Mouse (Mus musculus): ENCODE data around the gene Ifna11. TPM values are rescaled to one million over a fixed set of nuclear protein-coding genes. Genes with fewer than 3 reads are reported as not detected.
A peak's percentile ranks its signal among the peaks of the same experiment; 100 is the strongest.
"Not testable (repeated sequence)": the region's sequence is repeated elsewhere in the genome, so short reads cannot be mapped to it uniquely, and the experiment has no call there.

Gene Ifna11
- total RNA-seq, 2 experiments from 2014 or later: not detected

DNA sequence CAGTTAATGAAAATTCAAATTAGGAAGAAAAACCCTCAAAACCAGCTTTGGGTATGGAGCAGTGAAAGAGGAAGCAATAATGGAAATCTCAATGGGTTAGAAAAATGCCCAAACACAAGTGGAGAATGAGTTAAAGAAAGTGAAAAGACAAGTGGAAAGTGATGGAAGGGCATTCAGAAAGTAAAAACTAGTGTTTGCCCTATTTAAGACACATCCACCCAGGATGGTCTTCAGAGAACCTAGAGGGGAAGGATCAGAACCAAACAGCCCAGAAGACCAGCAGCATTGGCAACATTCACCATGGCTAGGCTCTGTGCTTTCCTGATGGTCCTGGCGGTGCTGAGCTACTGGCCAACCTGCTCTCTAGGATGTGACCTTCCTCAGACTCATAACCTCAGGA, 15.5 kb downstream of the Ifna11 start, which contains the start of gene Ifna5:
Gene Ifna5, plus strand, starts transcription at position 301 of the 400 bp plus-strand sequence.
- ATAC-seq (replicated peaks; ENCODE audit: low FRiP score, poor library complexity, severe bottlenecking): not testable (repeated sequence)

DNA sequence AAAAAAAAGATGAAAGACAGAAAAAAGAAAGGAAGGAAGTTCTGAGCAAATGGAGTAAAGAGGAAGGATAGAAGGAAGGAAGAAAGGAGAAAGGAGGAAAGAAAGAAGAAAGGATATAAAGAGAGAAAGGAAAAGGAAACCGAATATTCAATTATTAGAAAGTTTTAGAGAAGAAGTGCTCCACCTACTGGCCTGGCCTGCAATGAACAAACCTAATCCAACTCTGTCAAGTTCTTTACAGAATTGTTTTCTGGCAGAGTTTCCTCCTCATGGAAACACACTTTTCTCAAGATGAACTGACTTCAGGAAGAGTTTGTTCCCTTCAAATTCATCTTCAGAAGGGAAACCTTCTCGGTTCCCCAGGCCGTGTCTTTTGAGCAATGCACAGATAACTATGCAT, 19.1 kb downstream of the Ifna11 start:
- no peak for ATAC-seq (replicated peaks; ENCODE audit: low FRiP score, poor library complexity, severe bottlenecking)

GRCm38 (mm10) chr4:88840058-88840457, 20.3 kb downstream of the Ifna11 start:
- no peak for ATAC-seq (replicated peaks; ENCODE audit: low FRiP score, poor library complexity, severe bottlenecking)

DNA sequence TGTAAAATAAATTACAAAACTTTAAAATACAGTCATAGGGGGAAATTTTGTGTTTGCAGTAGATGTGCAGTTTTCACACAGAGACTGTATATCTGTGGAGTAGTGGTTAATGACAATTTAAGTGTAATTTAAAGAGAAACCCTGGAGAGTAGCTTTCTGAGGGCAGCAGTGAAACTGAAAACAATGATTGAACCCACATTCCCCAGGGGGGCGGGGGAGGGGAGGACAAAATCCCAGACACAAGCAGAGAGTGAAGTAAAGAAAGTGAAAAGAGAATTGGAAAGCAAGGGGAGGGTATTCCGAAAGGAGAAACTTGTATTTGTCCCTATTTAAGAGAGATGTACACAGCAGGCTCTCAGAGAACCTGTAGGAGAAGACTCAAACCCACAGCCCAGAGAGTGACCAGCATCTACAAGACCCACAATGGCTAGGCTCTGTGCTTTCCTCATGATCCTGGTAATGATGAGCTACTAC, 21.7 kb downstream of the Ifna11 start, which contains the start of gene Ifna4:
Gene Ifna4, plus strand, starts transcription at position 424 of the 474 bp plus-strand sequence.
- no peak for ATAC-seq (replicated peaks; ENCODE audit: low FRiP score, poor library complexity, severe bottlenecking)

DNA sequence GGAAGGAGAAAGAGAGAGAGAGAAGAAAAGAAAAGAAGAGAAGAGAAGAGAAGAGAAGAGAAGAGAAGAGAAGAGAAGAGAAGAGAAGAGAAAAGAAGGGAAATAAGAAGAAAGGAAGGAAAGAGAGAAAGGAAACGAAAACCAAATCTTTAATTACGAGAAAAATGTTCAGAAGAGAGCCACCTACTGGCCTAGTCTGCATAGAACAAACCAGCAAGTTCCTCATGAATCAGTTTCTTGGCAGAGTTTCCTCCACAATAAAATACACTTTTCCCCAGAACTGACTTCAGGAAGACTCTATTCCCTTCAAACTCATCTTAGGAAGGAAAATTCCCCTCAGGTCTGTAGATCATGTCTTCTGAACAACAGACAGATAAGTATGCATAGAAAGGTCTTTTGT, 25.6 kb downstream of the Ifna11 start:
- no peak for ATAC-seq (replicated peaks; ENCODE audit: low FRiP score, poor library complexity, severe bottlenecking)

DNA sequence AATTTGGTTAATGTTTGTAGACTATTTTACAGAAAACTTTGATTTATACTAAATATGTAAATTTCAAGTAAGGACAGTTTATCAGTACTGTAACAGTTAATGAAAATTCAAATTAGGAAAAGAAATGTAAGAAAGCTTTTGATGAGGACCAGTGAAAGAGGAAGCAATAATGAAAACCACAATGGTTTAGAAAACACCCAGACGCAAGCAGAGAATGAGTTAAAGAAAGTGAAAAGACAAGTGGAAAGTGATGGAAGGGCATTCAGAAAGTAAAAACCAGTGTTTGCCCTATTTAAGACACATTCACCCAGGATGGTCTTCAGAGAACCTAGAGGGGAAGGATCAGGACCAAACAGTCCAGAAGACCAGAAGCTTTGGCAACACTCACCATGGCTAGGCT, 29.9 kb downstream of the Ifna11 start, which contains the start of gene Ifna1:
Gene Ifna1, plus strand, starts transcription at position 390 of the 400 bp plus-strand sequence.
- no peak for ATAC-seq (replicated peaks; ENCODE audit: low FRiP score, poor library complexity, severe bottlenecking)

- no peak for ATAC-seq (replicated peaks; ENCODE audit: low FRiP score, poor library complexity, severe bottlenecking)
These were observed 31.4 kb downstream of the Ifna11 start for GRCm38 (mm10) chr4:88851026-88851763.

DNA sequence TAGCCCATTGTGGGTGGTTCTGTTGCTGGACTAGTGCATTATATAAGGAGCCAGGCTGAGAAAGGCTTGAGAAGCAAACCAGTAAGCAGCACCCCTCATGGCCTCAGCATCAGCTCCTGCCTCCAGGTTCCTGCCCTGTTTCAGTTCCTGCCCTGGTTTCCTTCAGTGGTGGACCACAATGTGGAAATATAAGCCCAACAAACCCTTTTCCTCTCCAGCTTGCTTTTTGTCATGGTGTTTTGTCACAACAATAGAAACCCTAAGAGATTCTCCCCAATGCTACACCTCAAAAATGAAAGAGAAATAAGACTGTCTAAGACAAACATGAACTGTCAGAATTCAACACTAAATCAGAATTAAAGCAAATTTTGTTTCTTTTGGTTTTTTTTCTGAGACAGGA, 39.5 kb downstream of the Ifna11 start:
- ATAC-seq (replicated peaks; ENCODE audit: low FRiP score, poor library complexity, severe bottlenecking): no peak

GRCm38 (mm10) chr4:88863309-88863708, 43.5 kb downstream of the Ifna11 start:
- ATAC-seq (replicated peaks; ENCODE audit: low FRiP score, poor library complexity, severe bottlenecking): no peak

- no peak for ATAC-seq (replicated peaks; ENCODE audit: low FRiP score, poor library complexity, severe bottlenecking)
These were observed 44.8 kb downstream of the Ifna11 start for GRCm38 (mm10) chr4:88864599-88864998.

GRCm38 (mm10) chr4:88865011-88865569, 45.3 kb downstream of the Ifna11 start:
- ATAC-seq (replicated peaks; ENCODE audit: low FRiP score, poor library complexity, severe bottlenecking): no peak

- peak; percentile 87 for ATAC-seq (replicated peaks; ENCODE audit: low FRiP score, poor library complexity, severe bottlenecking)
These were observed 47.7 kb downstream of the Ifna11 start for GRCm38 (mm10) chr4:88867366-88867925.

- peak; percentile 64 for ATAC-seq (replicated peaks; ENCODE audit: low FRiP score, poor library complexity, severe bottlenecking)
These were observed 48.5 kb downstream of the Ifna11 start for GRCm38 (mm10) chr4:88867926-88868911.

Other genes starting within 250 kb of the Ifna11 start
- gene Ifna14, start 248.2 kb upstream of the Ifna11 start, total RNA-seq (2015; ENCODE audit: low replicate concordance): not detected in 2 replicates
- gene Ifna14, start 248.2 kb upstream of the Ifna11 start, total RNA-seq (2017; ENCODE audit: low replicate concordance): not detected in 2 replicates
- not detected in 2 replicates for gene Ifna9, start 227.6 kb upstream of the Ifna11 start, total RNA-seq (2015; ENCODE audit: low replicate concordance)
- gene Ifna9, start 227.6 kb upstream of the Ifna11 start, total RNA-seq (2017; ENCODE audit: low replicate concordance): not detected in 2 replicates
- gene Ifna12, start 216.6 kb upstream of the Ifna11 start, total RNA-seq (2015; ENCODE audit: low replicate concordance): not detected in 2 replicates
- not detected in 2 replicates for gene Ifna12, start 216.6 kb upstream of the Ifna11 start, total RNA-seq (2017; ENCODE audit: low replicate concordance)
- gene C87499, start 185.5 kb upstream of the Ifna11 start, total RNA-seq (2015; ENCODE audit: low replicate concordance): not detected in 2 replicates
- gene C87499, start 185.5 kb upstream of the Ifna11 start, total RNA-seq (2017; ENCODE audit: low replicate concordance): not detected in 2 replicates
- gene Ifna13, start 175.5 kb upstream of the Ifna11 start, total RNA-seq (2015; ENCODE audit: low replicate concordance): not detected in 2 replicates
- gene Ifna13, start 175.5 kb upstream of the Ifna11 start, total RNA-seq (2017; ENCODE audit: low replicate concordance): not detected in 2 replicates
- gene Ifna16, start 143.0 kb upstream of the Ifna11 start, total RNA-seq (2015; ENCODE audit: low replicate concordance): not detected in 2 replicates
- not detected in 2 replicates for gene Ifna16, start 143.0 kb upstream of the Ifna11 start, total RNA-seq (2017; ENCODE audit: low replicate concordance)
- not detected in 2 replicates for gene Ifna2, start 136.0 kb upstream of the Ifna11 start, total RNA-seq (2015; ENCODE audit: low replicate concordance)
- not detected in 2 replicates for gene Ifna2, start 136.0 kb upstream of the Ifna11 start, total RNA-seq (2017; ENCODE audit: low replicate concordance)
- not detected in 2 replicates for gene Ifnab, start 128.6 kb upstream of the Ifna11 start, total RNA-seq (2015; ENCODE audit: low replicate concordance)
- not detected in 2 replicates for gene Ifnab, start 128.6 kb upstream of the Ifna11 start, total RNA-seq (2017; ENCODE audit: low replicate concordance)
- gene Gm26566, start 98.2 kb upstream of the Ifna11 start, total RNA-seq (2015; ENCODE audit: low replicate concordance): not detected in 2 replicates
- 0.51 TPM in 1 of 2 replicates, not detected in the other for gene Gm26566, start 98.2 kb upstream of the Ifna11 start, total RNA-seq (2017; ENCODE audit: low replicate concordance)
- gene Klhl9, start 97.5 kb upstream of the Ifna11 start, total RNA-seq (2015; ENCODE audit: low replicate concordance): 20.1 and 22.0 TPM in 2 replicates
- gene Klhl9, start 97.5 kb upstream of the Ifna11 start, total RNA-seq (2017; ENCODE audit: low replicate concordance): 21.1 and 31.8 TPM in 2 replicates
- not detected in 2 replicates for gene Gm13271, start 65.1 kb upstream of the Ifna11 start, total RNA-seq (2015; ENCODE audit: low replicate concordance)
- gene Gm13271, start 65.1 kb upstream of the Ifna11 start, total RNA-seq (2017; ENCODE audit: low replicate concordance): not detected in 2 replicates
- gene Gm13283, start 59.8 kb upstream of the Ifna11 start, total RNA-seq (2015; ENCODE audit: low replicate concordance): not detected in 2 replicates
- not detected in 2 replicates for gene Gm13283, start 59.8 kb upstream of the Ifna11 start, total RNA-seq (2017; ENCODE audit: low replicate concordance)
- gene Gm13290, start 46.1 kb upstream of the Ifna11 start, total RNA-seq (2015; ENCODE audit: low replicate concordance): not detected in 2 replicates
- not detected in 2 replicates for gene Gm13290, start 46.1 kb upstream of the Ifna11 start, total RNA-seq (2017; ENCODE audit: low replicate concordance)
- gene Gm13289, start 43.0 kb upstream of the Ifna11 start, total RNA-seq (2015; ENCODE audit: low replicate concordance): not detected in 2 replicates
- gene Gm13289, start 43.0 kb upstream of the Ifna11 start, total RNA-seq (2017; ENCODE audit: low replicate concordance): not detected in 2 replicates
- not detected in 2 replicates for gene Gm13272, start 40.1 kb upstream of the Ifna11 start, total RNA-seq (2015; ENCODE audit: low replicate concordance)
- gene Gm13272, start 40.1 kb upstream of the Ifna11 start, total RNA-seq (2017; ENCODE audit: low replicate concordance): not detected in 2 replicates
- not detected in 2 replicates for gene Ifnz, start 37.8 kb upstream of the Ifna11 start, total RNA-seq (2015; ENCODE audit: low replicate concordance)
- not detected in 2 replicates for gene Ifnz, start 37.8 kb upstream of the Ifna11 start, total RNA-seq (2017; ENCODE audit: low replicate concordance)
- gene Gm13276, start 34.2 kb upstream of the Ifna11 start, total RNA-seq (2015; ENCODE audit: low replicate concordance): not detected in 2 replicates
- gene Gm13276, start 34.2 kb upstream of the Ifna11 start, total RNA-seq (2017; ENCODE audit: low replicate concordance): not detected in 2 replicates
- not detected in 2 replicates for gene Gm13277, start 31.3 kb upstream of the Ifna11 start, total RNA-seq (2015; ENCODE audit: low replicate concordance)
- not detected in 2 replicates for gene Gm13277, start 31.3 kb upstream of the Ifna11 start, total RNA-seq (2017; ENCODE audit: low replicate concordance)
- gene Gm13278, start 28.4 kb upstream of the Ifna11 start, total RNA-seq (2015; ENCODE audit: low replicate concordance): not detected in 2 replicates
- not detected in 2 replicates for gene Gm13278, start 28.4 kb upstream of the Ifna11 start, total RNA-seq (2017; ENCODE audit: low replicate concordance)
- not detected in 2 replicates for gene Gm13275, start 25.5 kb upstream of the Ifna11 start, total RNA-seq (2015; ENCODE audit: low replicate concordance)
- not detected in 2 replicates for gene Gm13275, start 25.5 kb upstream of the Ifna11 start, total RNA-seq (2017; ENCODE audit: low replicate concordance)
- not detected in 2 replicates for gene Gm13279, start 22.6 kb upstream of the Ifna11 start, total RNA-seq (2015; ENCODE audit: low replicate concordance)
- gene Gm13279, start 22.6 kb upstream of the Ifna11 start, total RNA-seq (2017; ENCODE audit: low replicate concordance): not detected in 2 replicates
- not detected in 2 replicates for gene Gm13285, start 20.3 kb upstream of the Ifna11 start, total RNA-seq (2015; ENCODE audit: low replicate concordance)
- gene Gm13285, start 20.3 kb upstream of the Ifna11 start, total RNA-seq (2017; ENCODE audit: low replicate concordance): not detected in 2 replicates
- not detected in 2 replicates for gene Gm13287, start 16.7 kb upstream of the Ifna11 start, total RNA-seq (2015; ENCODE audit: low replicate concordance)
- not detected in 2 replicates for gene Gm13287, start 16.7 kb upstream of the Ifna11 start, total RNA-seq (2017; ENCODE audit: low replicate concordance)
- not detected in 2 replicates for gene Gm13288, start 14.4 kb upstream of the Ifna11 start, total RNA-seq (2015; ENCODE audit: low replicate concordance)
- gene Gm13288, start 14.4 kb upstream of the Ifna11 start, total RNA-seq (2017; ENCODE audit: low replicate concordance): not detected in 2 replicates
- not detected in 2 replicates for gene Ifna7, start 3.7 kb upstream of the Ifna11 start, total RNA-seq (2015; ENCODE audit: low replicate concordance)
- not detected in 2 replicates for gene Ifna7, start 3.7 kb upstream of the Ifna11 start, total RNA-seq (2017; ENCODE audit: low replicate concordance)
- not detected in 2 replicates for gene Ifna6, start 7.5 kb downstream of the Ifna11 start, total RNA-seq (2015; ENCODE audit: low replicate concordance)
- gene Ifna6, start 7.5 kb downstream of the Ifna11 start, total RNA-seq (2017; ENCODE audit: low replicate concordance): not detected in 2 replicates
- not detected in 2 replicates for gene Ifna5, start 15.6 kb downstream of the Ifna11 start, total RNA-seq (2015; ENCODE audit: low replicate concordance)
- gene Ifna5, start 15.6 kb downstream of the Ifna11 start, total RNA-seq (2017; ENCODE audit: low replicate concordance): not detected in 2 replicates
- gene Ifna4, start 21.9 kb downstream of the Ifna11 start, total RNA-seq (2015; ENCODE audit: low replicate concordance): not detected in 2 replicates
- not detected in 2 replicates for gene Ifna4, start 21.9 kb downstream of the Ifna11 start, total RNA-seq (2017; ENCODE audit: low replicate concordance)
- gene Ifna1, start 30.1 kb downstream of the Ifna11 start, total RNA-seq (2015; ENCODE audit: low replicate concordance): not detected in 2 replicates
- gene Ifna1, start 30.1 kb downstream of the Ifna11 start, total RNA-seq (2017; ENCODE audit: low replicate concordance): not detected in 2 replicates
- gene Ifne, start 60.2 kb downstream of the Ifna11 start, total RNA-seq (2015; ENCODE audit: low replicate concordance): not detected in 2 replicates
- gene Ifne, start 60.2 kb downstream of the Ifna11 start, total RNA-seq (2017; ENCODE audit: low replicate concordance): not detected in 2 replicates

Data from erythroid progenitor cell, adult 5-6 weeks (primary cell).